Mouse (Mus musculus) heart, embryonic 13.5 days (tissue): Measurements from ENCODE around the gene Tbx4. TPM values are rescaled to one million over a fixed set of nuclear protein-coding genes. Genes with fewer than 3 reads are reported as not detected.

Experiments
- ATAC-seq: fragments of 200-750 bp; cut with Nextera tagmentation; 2 replicates; pipeline ENCODE4 v1.8.0; 2017; ENCODE audit warnings: moderate TSS enrichment; ENCODE audit not compliant: insufficient number of reproducible peaks, low FRiP score, low TSS enrichment; ENCODE audit errors: extremely low read depth
- H3K27ac ChIP-seq: fragments of 300-500 bp; sonication (generic); replicated peaks from 2 replicates; pipeline ENCODE4 v1.5.1; 2015; ENCODE audit warnings: moderate library complexity, mild to moderate bottlenecking, inconsistent platforms
- H3K27me3 ChIP-seq: fragments of 300-500 bp; sonication (generic); replicated peaks from 2 replicates; pipeline ENCODE4 v1.6.1; 2015; ENCODE audit warnings: mild to moderate bottlenecking, inconsistent platforms
- H3K36me3 ChIP-seq: fragments of 300-500 bp; sonication (generic); 2 replicates; pipeline ENCODE4 v1.6.1; 2015; ENCODE audit warnings: mild to moderate bottlenecking, inconsistent platforms
- H3K4me1 ChIP-seq: fragments of 300-500 bp; sonication (generic); 2 replicates; pipeline ENCODE4 v1.6.1; 2015; ENCODE audit warnings: inconsistent platforms
- H3K4me2 ChIP-seq: fragments of 300-500 bp; sonication (generic); 2 replicates; pipeline ENCODE4 v1.6.1; 2015; ENCODE audit warnings: inconsistent platforms, mild to moderate bottlenecking, moderate library complexity
- H3K4me3 ChIP-seq: fragments of 300-500 bp; sonication (generic); 2 replicates; pipeline ENCODE4 v1.5.1; 2015; ENCODE audit warnings: moderate library complexity, mild to moderate bottlenecking, inconsistent platforms
- H3K9ac ChIP-seq: fragments of 300-500 bp; sonication (generic); 2 replicates; pipeline ENCODE4 v1.6.1; 2015; ENCODE audit warnings: inconsistent platforms, mild to moderate bottlenecking, moderate library complexity
- H3K9me3 ChIP-seq: fragments of 300-500 bp; sonication (generic); 2 replicates; pipeline ENCODE4 v1.6.1; 2016; ENCODE audit warnings: inconsistent platforms
- WGBS: fragments of 180-500 bp; shearing (Covaris S2); methylation state at CpG from one replicate; pipeline ENCODE4 v1.1.7; 2015; ENCODE audit warnings: mixed read lengths; 5-methylcytosine and 5-hydroxymethylcytosine counted together
- polyA plus RNA-seq: library from polyadenylated mRNA; unstranded; fragments of >200 nt; fragmentation: Nextera tagmentation; extraction: Ambion mirVana; gene quantifications from 2 replicates; pipeline ENCODE4 v1.2.1, GENCODE M21; 2015

Tbx4 gene
- polyA plus RNA-seq, 1 experiment from 2014 or later: 3.2 TPM

DNA sequence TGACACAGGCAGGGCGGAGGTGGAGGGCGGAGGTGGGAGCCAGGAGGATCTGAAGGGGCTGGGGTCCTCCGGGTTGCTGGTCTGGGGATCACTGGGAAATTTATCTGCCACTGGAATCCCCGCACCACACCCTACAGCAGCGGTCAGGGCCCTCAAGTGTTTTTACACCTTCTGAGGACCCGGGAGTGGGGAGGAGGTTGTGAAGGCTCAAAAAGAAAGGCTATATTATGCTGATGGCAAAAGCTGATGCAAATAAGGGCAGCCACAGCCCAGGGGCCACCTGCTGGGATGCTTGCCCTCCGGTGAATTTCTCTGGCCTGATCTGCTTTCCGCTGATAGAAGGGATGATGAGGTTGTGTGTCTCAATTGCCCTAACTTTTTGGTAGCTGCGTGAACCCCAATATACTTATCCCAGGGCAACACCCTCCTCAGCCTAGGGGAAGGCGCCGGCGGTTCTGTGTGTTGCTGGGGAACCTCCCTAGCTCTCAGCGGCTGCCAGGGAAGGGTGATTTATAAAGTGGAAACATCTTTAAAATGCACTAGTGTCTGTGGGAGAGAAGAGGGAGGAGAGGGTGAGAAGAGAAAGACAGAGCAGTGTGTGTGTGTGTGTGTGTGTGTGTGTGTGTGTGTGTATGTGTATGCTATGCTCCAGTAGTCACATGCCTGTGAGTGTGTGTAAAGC lies 4.9 kb downstream of the Tbx4 start:
- 0 out of 2 replicates have a peak overlapping the region, but pooled peaks have one; percentile 3 for H3K27ac ChIP-seq
- 3% methylated on average over 13 of the region's 13 CpGs for WGBS
- H3K9ac ChIP-seq: peak overlapping the region; percentile 42
- no peaks in the 10 kb centered on the region for H3K36me3 ChIP-seq
- peaks cover 96% of the 10 kb centered on the region for H3K27me3 ChIP-seq
- no peaks in the 10 kb centered on the region for H3K9me3 ChIP-seq
- no peak for ATAC-seq
- peaks cover 36% of the 10 kb centered on the region for H3K4me1 ChIP-seq
- peak overlapping the region; percentile 42 for H3K4me3 ChIP-seq
- H3K4me2 ChIP-seq: peak overlapping the region; percentile 50

DNA sequence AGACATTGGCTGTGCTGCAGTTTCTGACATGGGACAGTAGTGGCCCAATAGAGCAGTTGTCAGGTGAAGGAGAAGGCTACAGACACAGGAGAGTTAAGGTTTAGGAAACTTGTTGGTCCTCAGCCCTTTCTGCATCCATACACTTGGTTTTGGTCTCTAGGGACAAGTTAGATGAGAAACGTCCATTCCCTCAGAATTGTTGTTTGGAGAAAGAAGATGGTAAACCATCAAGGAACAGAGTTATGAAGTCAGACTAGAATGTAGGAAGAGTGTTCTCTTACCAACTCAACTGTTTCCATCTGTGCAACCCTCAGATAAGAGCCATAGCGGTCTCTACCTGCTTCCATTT lies 5.4 kb downstream of the Tbx4 start:
- Histone ChIP-seq H3K9me3 (no peaks in the 10 kb centered on the region), H3K36me3 (no peaks in the 10 kb centered on the region), H3K4me2 (no peak overlapping the region), H3K4me1 (peaks cover 34% of the 10 kb centered on the region), H3K9ac (no peak overlapping the region), H3K27me3 (peaks cover 96% of the 10 kb centered on the region), H3K4me3 (peak overlapping the region; percentile 42; the same call in 1 of the 2 replicates), H3K27ac (no peak overlapping the region)
- ATAC-seq: no peak
- 13% methylated on average over 2 of the region's 2 CpGs for WGBS

DNA sequence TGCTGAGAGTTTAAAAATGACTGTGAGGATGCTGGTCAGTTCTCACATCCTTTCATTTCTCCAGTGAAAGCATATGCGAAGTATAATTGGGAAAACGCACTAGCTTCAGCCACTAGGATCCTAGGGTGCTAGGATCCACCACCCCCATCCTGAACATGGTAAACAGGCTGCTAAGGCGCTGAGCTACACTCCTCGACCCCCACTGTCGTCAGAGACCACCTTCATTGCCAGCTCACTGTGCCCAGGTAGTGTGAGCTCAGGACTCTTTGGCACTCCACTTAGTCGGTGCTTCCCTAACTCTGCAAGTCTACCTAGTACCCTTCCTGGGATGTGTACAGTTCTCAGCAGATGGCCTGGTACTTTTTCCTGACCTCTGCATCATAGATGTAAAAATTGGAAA lies 6.5 kb downstream of the Tbx4 start:
- no peak overlapping the region for H3K4me3 ChIP-seq
- 7% methylated on average over 6 of the region's 6 CpGs for WGBS
- no peak overlapping the region for H3K27ac ChIP-seq

DNA sequence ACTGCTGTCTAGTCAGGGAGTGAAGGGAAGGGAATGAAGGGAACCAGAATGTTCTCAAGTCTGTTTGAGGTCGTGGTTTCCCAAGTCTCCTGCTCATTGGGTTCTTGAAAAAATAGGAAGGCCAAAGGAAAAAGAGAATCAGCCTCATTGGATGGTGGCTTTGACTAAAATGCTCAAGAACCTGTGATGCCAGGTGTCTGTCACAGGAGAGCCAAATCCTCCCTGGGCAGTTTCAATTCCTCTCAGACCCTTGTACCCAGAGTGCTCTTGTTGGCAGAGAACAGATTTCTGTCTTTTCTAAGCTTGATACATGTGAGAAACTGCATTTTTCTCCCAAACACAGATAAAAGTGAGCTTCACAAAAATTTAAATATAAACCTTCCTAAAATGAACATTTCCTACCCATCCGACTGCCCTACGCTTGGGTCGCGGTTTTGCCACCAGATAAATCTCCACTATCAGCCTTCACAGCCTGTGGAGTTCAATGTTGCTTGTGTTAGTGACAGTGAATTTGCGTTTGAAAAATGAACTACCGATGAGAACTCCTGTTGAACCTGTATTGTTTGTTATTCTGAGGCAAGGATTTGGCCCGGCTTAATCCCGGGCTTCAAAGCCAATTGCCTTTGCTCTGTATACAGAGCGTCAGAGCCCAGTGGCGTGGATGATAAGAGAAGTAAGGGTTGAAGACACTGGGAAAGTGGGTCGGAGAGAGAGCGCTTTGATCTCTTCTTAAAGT lies 7.3 kb downstream of the Tbx4 start:
- H3K9me3 ChIP-seq: no peaks in the 10 kb centered on the region
- ATAC-seq: no peak
- H3K27me3 ChIP-seq: peaks cover 100% of the 10 kb centered on the region
- no peaks in the 10 kb centered on the region for H3K36me3 ChIP-seq
- H3K27ac ChIP-seq: no peak overlapping the region
- H3K9ac ChIP-seq: no peak overlapping the region
- peaks cover 28% of the 10 kb centered on the region for H3K4me1 ChIP-seq
- no peak overlapping the region for H3K4me3 ChIP-seq
- H3K4me2 ChIP-seq: no peak overlapping the region
- 4% methylated on average over 13 of the region's 13 CpGs for WGBS

More for the DNA sequence above, 6.5 kb downstream of the Tbx4 start:
- Histone ChIP-seq H3K4me1 (peaks cover 34% of the 10 kb centered on the region), H3K4me2 (no peak overlapping the region), H3K36me3 (no peaks in the 10 kb centered on the region), H3K27me3 (peaks cover 100% of the 10 kb centered on the region), H3K9me3 (no peaks in the 10 kb centered on the region), H3K9ac (no peak overlapping the region)
- no peak for ATAC-seq

DNA sequence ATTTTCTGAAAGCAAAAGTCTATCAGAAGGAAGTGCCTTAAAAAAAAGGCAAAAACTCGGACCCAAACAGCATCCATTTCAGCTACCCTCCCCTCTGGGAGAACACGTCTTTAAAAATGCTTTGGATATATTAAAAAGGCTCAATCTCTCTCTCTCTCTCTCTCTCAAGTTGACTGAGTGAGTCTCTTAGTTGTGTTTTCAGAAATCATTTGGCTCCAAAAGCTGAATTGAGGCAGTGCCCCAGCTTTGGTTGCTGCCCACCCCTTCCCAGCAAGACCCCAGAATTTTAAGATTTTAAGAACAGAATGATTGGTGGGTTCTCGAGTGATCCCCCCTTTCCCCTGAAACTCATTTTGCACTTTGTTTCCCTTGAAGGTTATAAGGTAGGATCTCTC lies 7.9 kb downstream of the Tbx4 start:
- H3K27me3 ChIP-seq: peaks cover 100% of the 10 kb centered on the region
- peaks cover 25% of the 10 kb centered on the region for H3K4me1 ChIP-seq
- 4% methylated on average over 3 of the region's 3 CpGs for WGBS
- ATAC-seq: no peak
- H3K9ac ChIP-seq: no peak overlapping the region
- no peak overlapping the region for H3K27ac ChIP-seq
- no peaks in the 10 kb centered on the region for H3K36me3 ChIP-seq
- no peak overlapping the region for H3K4me3 ChIP-seq
- no peak overlapping the region for H3K4me2 ChIP-seq
- no peaks in the 10 kb centered on the region for H3K9me3 ChIP-seq

DNA sequence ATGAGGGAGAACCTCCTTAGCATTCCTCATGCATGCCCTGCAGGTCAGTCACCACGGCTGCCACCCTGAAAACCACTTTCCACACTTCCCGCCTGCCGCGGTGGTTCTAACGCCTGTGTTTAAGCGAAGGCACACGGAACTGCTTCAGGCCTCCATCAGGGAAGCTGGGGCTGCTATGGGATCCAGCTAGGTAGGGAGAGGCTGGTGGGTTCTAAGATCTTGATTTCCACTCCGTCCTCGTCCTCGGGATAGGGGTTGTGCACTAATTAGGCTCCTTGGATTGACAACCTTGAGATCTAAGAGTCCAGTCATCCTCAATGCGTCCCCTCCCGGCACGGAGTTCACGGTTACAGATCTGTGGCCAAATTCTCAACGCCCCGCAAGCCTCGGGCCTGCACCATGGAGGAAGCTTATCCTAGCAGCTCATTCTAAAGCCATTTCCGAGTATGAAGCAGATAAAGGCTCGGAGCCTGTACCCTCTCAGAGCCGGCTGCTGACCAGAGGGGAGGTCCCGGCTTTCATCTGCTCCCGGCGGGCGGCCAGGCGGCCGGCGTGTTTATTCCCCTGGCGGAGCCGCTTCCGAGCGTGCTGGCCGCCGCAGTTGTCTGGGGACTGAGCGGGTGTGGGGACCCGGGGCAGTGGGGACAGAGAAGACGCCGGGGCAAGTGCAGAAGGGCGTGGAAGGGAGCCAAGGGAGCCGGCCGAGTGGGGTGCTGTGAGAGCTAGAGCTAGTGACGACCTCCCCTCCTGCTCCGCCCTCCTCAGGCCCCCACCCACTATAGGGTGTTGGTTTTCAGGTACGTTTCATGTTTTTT lies 8.7 kb downstream of the Tbx4 start:
- peaks cover 99% of the 10 kb centered on the region for H3K27me3 ChIP-seq
- no peaks in the 10 kb centered on the region for H3K36me3 ChIP-seq
- H3K9ac ChIP-seq: peak overlapping the region; percentile 45
- under 1% methylated on average over 43 of the region's 43 CpGs for WGBS
- no peaks in the 10 kb centered on the region for H3K9me3 ChIP-seq
- H3K4me2 ChIP-seq: peak overlapping the region; percentile 78
- H3K4me3 ChIP-seq: peak overlapping the region; percentile 51
- 0 out of 2 replicates have a peak, but pooled peaks have one; percentile 26 for ATAC-seq
- no peak overlapping the region for H3K27ac ChIP-seq
- H3K4me1 ChIP-seq: peaks cover 22% of the 10 kb centered on the region

DNA sequence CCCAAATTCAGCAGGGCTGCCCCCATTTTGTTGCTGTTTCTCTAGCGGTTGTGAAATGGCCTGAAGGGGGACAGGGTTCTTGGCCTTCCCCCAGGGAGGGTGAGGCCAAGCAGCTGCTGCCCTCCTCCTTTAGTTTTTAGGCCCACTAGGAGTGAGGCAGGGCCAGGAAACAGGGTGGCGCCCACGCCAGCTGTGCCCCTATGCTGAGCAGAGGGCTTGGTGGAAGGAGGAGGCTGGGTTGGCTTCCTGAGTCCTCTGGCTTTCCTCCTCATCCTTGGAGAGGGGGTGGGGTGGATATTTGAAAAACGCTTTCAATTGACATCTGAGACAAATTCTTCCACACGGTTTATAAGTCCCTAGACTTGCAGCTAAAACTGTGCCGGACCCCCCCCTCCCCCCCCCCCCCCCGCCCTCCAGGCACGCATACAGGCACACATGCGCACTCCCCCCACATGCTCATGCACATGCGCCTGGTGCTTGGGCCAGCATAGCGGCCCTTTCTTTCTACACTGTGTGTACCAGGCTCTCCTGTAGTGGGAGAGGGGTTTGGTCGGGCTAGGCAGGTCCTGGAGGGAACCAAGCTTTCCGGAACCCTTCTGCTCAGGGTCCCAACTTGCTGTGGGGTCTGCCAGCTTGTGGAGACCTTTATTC lies 10.2 kb downstream of the Tbx4 start:
- Histone ChIP-seq H3K4me2 (no peak overlapping the region), H3K9me3 (no peaks in the 10 kb centered on the region), H3K27ac (no peak overlapping the region), H3K36me3 (no peaks in the 10 kb centered on the region), H3K27me3 (peaks cover 99% of the 10 kb centered on the region), H3K4me1 (peaks cover 14% of the 10 kb centered on the region), H3K4me3 (no peak overlapping the region), H3K9ac (no peak overlapping the region)
- 48% methylated on average over 11 of the region's 13 CpGs for WGBS
- ATAC-seq: no peak

DNA sequence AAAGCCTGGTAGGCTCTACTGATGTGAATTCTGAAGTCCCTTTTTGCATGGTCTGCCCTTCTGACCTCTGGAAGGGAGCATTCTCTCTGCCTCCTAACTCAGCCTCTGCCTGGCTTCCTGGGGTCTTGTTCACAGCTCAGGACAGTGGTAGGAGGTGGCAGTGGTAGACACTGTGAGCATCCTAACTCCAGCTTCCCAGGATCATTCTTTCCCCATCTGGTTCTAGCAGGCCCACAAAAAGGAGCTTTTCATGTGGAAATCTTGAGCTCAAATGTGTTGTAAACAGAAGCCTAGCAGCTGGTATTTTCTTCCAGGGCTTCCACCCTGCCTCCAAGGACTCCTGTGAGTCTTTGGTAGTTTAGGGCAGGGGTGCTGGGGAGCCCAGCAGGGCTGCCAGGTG lies 14.1 kb downstream of the Tbx4 start:
- Histone ChIP-seq H3K4me3 (no peak overlapping the region), H3K36me3 (no peaks in the 10 kb centered on the region), H3K27ac (no peak overlapping the region), H3K4me1 (peaks cover 4% of the 10 kb centered on the region), H3K9ac (no peak overlapping the region), H3K27me3 (peaks cover 95% of the 10 kb centered on the region), H3K4me2 (no peak overlapping the region), H3K9me3 (0 out of 2 replicates have a peak, but pooled peaks cover 4% of the 10 kb centered on the region)
- ATAC-seq: no peak

DNA sequence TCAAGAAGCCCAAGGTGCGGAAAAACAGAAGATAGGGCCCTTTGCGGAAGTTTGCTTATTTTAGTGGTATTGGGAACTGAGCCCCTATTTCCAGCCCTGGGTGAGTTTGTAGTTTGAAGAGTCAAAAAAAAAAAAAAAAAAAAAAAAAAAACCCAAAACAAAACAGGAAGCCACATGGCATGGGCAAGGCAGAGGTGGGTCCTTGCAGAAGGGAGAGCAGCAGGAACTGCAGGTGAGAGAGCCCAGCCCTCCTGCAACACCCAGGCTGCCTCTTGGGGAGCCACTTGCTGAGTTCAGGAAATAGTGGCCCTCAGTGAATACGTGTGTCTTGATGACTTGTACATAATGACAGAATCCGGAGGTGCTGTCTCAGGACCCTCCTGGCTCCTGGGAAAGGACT lies 23.3 kb downstream of the Tbx4 start:
- H3K4me3 ChIP-seq: no peak overlapping the region
- no peaks in the 10 kb centered on the region for H3K9me3 ChIP-seq
- ATAC-seq: no peak
- H3K9ac ChIP-seq: peak overlapping the region; percentile 2
- no peaks in the 10 kb centered on the region for H3K36me3 ChIP-seq
- 50% methylated on average over 4 of the region's 4 CpGs for WGBS
- no peak overlapping the region for H3K4me2 ChIP-seq
- H3K4me1 ChIP-seq: peaks cover 23% of the 10 kb centered on the region
- H3K27me3 ChIP-seq: peaks cover 51% of the 10 kb centered on the region
- no peak overlapping the region for H3K27ac ChIP-seq

DNA sequence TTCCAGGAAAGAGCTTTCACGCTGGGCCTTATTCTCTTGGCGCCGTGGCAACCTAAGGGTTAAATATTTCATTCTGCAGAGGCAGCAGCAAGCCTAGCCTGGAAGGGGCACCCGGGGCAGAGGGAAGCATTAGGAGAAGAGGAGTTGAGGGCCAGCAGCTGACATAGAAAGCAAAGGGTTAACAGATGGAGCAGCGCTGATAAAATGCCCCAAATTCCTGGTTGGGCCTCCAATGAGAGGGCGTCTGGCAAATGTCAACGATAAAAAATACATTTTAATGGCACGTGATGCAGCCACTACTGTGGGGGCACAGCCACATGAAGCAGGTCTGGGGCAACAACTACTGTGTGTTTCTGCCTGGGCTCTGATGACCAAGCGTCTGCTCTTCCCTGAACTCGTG lies 23.9 kb downstream of the Tbx4 start:
- Histone ChIP-seq H3K36me3 (no peaks in the 10 kb centered on the region), H3K4me2 (peak overlapping the region; percentile 42), H3K9ac (peak overlapping the region; percentile 8), H3K4me1 (peaks cover 25% of the 10 kb centered on the region), H3K4me3 (no peak overlapping the region), H3K9me3 (no peaks in the 10 kb centered on the region), H3K27ac (no peak overlapping the region; the same call in 1 of the 2 replicates), H3K27me3 (peaks cover 48% of the 10 kb centered on the region)
- no peak for ATAC-seq
- WGBS: 10% methylated on average over 10 of the region's 10 CpGs

DNA sequence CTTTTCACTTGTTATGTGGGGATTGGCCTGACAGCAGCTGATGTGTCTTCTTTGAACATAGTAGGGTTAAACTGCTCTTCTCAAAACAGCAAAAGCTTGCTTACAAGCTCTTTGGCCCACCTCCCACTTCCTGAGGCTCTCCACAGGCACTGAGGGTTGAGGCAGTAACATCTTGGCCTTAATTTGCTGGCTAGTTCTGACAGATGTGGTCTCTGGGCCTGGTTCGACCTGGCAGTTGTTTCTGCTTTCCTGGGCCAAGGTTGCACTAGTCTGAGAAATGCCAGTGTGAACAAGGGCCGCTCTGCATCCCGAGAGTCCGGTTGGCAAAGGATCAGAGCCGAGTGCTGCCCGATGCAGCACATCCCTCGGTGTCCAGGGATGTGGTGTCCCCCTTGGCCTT lies 27.3 kb downstream of the Tbx4 start:
- Histone ChIP-seq H3K9ac (no peak overlapping the region), H3K27ac (no peak overlapping the region), H3K4me1 (peaks cover 41% of the 10 kb centered on the region), H3K9me3 (no peaks in the 10 kb centered on the region), H3K27me3 (peaks cover 66% of the 10 kb centered on the region), H3K4me2 (no peak overlapping the region), H3K4me3 (no peak overlapping the region), H3K36me3 (no peaks in the 10 kb centered on the region)
- ATAC-seq: no peak
- WGBS: 83% methylated on average over 7 of the region's 7 CpGs
